Mouse (Mus musculus): ENCODE data around the gene Ap1ar. TPM values are rescaled to one million over a fixed set of nuclear protein-coding genes. Genes with fewer than 3 reads are reported as not detected.
A peak's percentile ranks its signal among the peaks of the same experiment; 100 is the strongest.

Ap1ar gene
- polyA plus RNA-seq, 1 experiment = 19.2 TPM

DNA sequence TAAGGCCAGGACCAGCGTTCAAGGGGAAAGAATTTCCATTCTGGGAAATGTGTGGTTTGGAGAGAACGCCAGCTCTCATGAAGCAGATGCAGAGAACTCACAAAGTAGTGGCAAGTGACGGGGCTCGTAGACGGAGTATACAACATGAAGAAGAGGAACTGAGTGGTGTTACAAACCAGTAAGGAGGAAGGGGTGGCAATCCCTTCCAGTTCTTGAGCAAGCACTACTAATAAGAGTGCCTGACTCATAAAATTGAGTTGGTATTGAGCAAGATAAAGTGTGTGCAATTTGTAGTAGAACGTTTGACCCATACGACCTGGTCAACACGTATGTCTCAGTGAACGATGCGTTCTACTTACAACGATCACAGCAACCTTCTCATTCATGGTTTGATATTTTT lies 68.2 kb downstream of the Ap1ar start:
- TF ChIP-seq CTCF (IDR thresholded peaks at IDR 0.05; ENCODE audit: insufficient read depth, low read length) = no peak
- TF ChIP-seq POLR2A (IDR thresholded peaks at IDR 0.05; ENCODE audit: borderline replicate concordance, extremely low read depth, low read depth, low read length) = no peak
- 65% methylated on average over 11 of the region's 11 CpGs for WGBS
- DNase-seq = no peak
- H3K4me1 ChIP-seq (ENCODE audit: control insufficient read depth, insufficient read depth, low read length) = no peaks in the 10 kb centered on the region
- H3K4me3 ChIP-seq (replicated peaks; ENCODE audit: extremely low read depth, low read depth, low read length) = no peak overlapping the region

- Histone ChIP-seq H3K4me1 (ENCODE audit: control insufficient read depth, insufficient read depth, low read length) (no peaks in the 10 kb centered on the region), H3K4me3 (replicated peaks; ENCODE audit: extremely low read depth, low read depth, low read length) (no peak overlapping the region)
- TF ChIP-seq POLR2A (IDR thresholded peaks at IDR 0.05; ENCODE audit: borderline replicate concordance, extremely low read depth, low read depth, low read length) (no peak), CTCF (IDR thresholded peaks at IDR 0.05; ENCODE audit: insufficient read depth, low read length) (no peak)
- DNase-seq = no peak
- 71% methylated on average over 3 of the region's 3 CpGs for WGBS
Measured at GRCm38 (mm10) chr3:127765971-127766370, 71.4 kb downstream of the Ap1ar start.

DNA sequence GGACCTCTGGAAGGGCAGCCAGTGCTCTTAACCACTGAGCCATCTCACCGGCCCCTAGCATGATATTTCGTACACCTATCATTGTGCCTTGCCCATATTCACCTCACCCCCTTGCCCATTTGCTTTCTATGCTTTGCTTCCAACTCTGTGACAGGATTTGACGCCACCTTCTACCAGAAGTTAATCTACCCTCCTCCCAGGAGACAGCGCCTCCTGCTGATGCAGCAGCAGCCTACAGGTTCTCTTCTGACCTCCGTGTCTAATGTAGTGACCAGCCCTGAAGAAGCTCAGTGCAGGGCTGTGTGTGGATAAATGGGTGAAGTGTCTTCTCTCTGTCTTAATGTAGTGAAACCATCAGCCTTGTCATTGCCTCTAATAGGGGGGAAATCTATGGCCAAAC lies 72.8 kb downstream of the Ap1ar start:
- no peaks in the 10 kb centered on the region for H3K4me1 ChIP-seq (ENCODE audit: control insufficient read depth, insufficient read depth, low read length)
- 68% methylated on average over 5 of the region's 5 CpGs for WGBS
- no peak overlapping the region for H3K4me3 ChIP-seq (replicated peaks; ENCODE audit: extremely low read depth, low read depth, low read length)
- TF ChIP-seq CTCF (IDR thresholded peaks at IDR 0.05; ENCODE audit: insufficient read depth, low read length) = no peak
- TF ChIP-seq POLR2A (IDR thresholded peaks at IDR 0.05; ENCODE audit: borderline replicate concordance, extremely low read depth, low read depth, low read length) = no peak
- no peak for DNase-seq

- TF ChIP-seq CTCF (IDR thresholded peaks at IDR 0.05; ENCODE audit: insufficient read depth, low read length) (peak; percentile 49), POLR2A (IDR thresholded peaks at IDR 0.05; ENCODE audit: borderline replicate concordance, extremely low read depth, low read depth, low read length) (no peak)
- WGBS = 21% methylated on average over 7 of the region's 7 CpGs
- peak overlapping the region; percentile 36 for H3K4me3 ChIP-seq (replicated peaks; ENCODE audit: extremely low read depth, low read depth, low read length)
- no peaks in the 10 kb centered on the region for H3K4me1 ChIP-seq (ENCODE audit: control insufficient read depth, insufficient read depth, low read length)
- DNase-seq = peak; percentile 74
Measured at GRCm38 (mm10) chr3:127763076-127763612, 74.2 kb downstream of the Ap1ar start.

DNA sequence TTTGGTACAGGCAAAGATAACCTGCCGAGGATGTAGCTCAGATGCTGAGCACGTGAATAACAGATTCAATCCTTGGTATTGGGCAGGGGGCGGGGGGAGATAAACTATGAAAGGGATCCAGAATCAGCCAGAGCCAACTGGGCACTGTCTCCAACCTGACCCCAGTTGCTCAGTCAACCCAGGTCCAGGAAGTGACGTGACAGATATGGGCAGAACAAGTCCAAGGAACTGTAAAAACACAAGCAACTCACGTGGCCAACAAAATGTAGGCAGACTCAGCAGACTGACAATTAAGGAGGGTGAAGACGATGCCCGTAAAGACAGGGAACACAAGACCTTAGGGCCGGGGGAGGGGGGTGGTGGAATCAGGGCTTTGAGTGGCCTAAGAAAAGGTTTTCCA lies 74.9 kb downstream of the Ap1ar start:
- no peak for DNase-seq
- TF ChIP-seq POLR2A (IDR thresholded peaks at IDR 0.05; ENCODE audit: borderline replicate concordance, extremely low read depth, low read depth, low read length) (no peak), CTCF (IDR thresholded peaks at IDR 0.05; ENCODE audit: insufficient read depth, low read length) (no peak)
- 68% methylated on average over 8 of the region's 8 CpGs for WGBS
- Histone ChIP-seq H3K4me3 (replicated peaks; ENCODE audit: extremely low read depth, low read depth, low read length) (no peak overlapping the region), H3K4me1 (ENCODE audit: control insufficient read depth, insufficient read depth, low read length) (no peaks in the 10 kb centered on the region)

DNA sequence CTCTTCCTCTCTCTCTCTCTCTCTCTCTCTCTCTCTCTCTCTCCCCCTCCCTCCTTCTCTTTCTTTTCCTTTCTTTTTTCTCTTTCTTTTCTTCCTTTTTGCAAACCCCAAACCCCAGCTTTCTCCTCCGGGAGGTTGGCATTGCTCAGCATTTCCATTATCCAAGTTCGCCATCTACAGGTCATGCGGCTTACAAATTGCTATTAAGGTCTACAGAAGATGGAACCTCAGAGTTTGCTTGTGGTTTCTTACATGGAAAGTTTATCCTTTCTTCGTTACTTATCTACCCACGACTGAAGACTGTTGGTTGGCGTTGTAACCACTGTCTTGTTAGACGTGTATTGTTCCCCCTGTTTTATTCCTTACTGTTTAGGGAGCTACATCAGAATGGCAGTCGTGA lies 78.1 kb downstream of the Ap1ar start:
- no peak for TF ChIP-seq CTCF (IDR thresholded peaks at IDR 0.05; ENCODE audit: insufficient read depth, low read length)
- no peak for TF ChIP-seq POLR2A (IDR thresholded peaks at IDR 0.05; ENCODE audit: borderline replicate concordance, extremely low read depth, low read depth, low read length)
- 17% methylated on average over 8 of the region's 8 CpGs for WGBS
- DNase-seq = peak; percentile 17

GRCm38 (mm10) chr3:127758806-127759205 lies 78.5 kb downstream of the Ap1ar start:
- no peak overlapping the region for H3K4me3 ChIP-seq (replicated peaks; ENCODE audit: extremely low read depth, low read depth, low read length)
- no peak for TF ChIP-seq POLR2A (IDR thresholded peaks at IDR 0.05; ENCODE audit: borderline replicate concordance, extremely low read depth, low read depth, low read length)
- no peak for TF ChIP-seq CTCF (IDR thresholded peaks at IDR 0.05; ENCODE audit: insufficient read depth, low read length)
- H3K4me1 ChIP-seq (ENCODE audit: control insufficient read depth, insufficient read depth, low read length) = no peaks in the 10 kb centered on the region
- WGBS = 63% methylated on average over 4 of the region's 4 CpGs
- DNase-seq = no peak

More for the DNA sequence above, 78.1 kb downstream of the Ap1ar start:
- H3K4me1 ChIP-seq (ENCODE audit: control insufficient read depth, insufficient read depth, low read length) = no peaks in the 10 kb centered on the region
- no peak overlapping the region for H3K4me3 ChIP-seq (replicated peaks; ENCODE audit: extremely low read depth, low read depth, low read length)

DNA sequence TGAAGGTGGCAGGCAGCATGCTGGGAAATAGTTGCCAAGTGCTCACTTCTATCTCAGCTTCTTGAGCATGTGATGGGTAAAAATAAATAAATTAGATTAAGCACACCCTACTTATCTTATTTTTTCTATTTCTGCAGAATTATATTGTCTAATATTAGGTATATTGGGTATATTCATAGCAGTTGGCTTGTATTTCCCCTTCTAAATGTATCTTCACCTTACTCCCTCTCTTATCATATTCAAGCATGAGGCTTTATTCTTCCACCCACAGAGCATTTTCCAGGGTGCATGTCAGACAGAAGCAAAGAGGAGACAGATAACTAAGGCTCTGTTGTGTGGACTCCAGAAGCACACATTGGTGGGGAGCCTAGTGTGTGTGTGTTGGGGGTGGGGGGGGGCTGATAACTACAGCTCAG lies 79.4 kb downstream of the Ap1ar start:
- DNase-seq = no peak
- TF ChIP-seq POLR2A (IDR thresholded peaks at IDR 0.05; ENCODE audit: borderline replicate concordance, extremely low read depth, low read depth, low read length) (no peak), CTCF (IDR thresholded peaks at IDR 0.05; ENCODE audit: insufficient read depth, low read length) (no peak)
- H3K4me3 ChIP-seq (replicated peaks; ENCODE audit: extremely low read depth, low read depth, low read length) = no peak overlapping the region
- H3K4me1 ChIP-seq (ENCODE audit: control insufficient read depth, insufficient read depth, low read length) = no peaks in the 10 kb centered on the region

Other genes with a start within 250 kb of the Ap1ar start
- not detected in 2 replicates for gene Neurog2, start 204.4 kb downstream of the Ap1ar start, polyA plus RNA-seq (2012; rRNA removed)
- gene Alpk1, start 57.0 kb downstream of the Ap1ar start, polyA plus RNA-seq (2012; rRNA removed) = 2.1 and 3.2 TPM in 2 replicates
- 3.2 and 3.5 TPM in 2 replicates for gene Tifa, start 47.7 kb downstream of the Ap1ar start, polyA plus RNA-seq (2012; rRNA removed)
- 4.2 and 4.3 TPM in 2 replicates for gene Fam241a, start 58.8 kb upstream of the Ap1ar start, polyA plus RNA-seq (2012; rRNA removed)